Mouse (Mus musculus) sigmoid colon, adult 10 weeks (tissue): Measurements from ENCODE around the gene Gm9837. TPM values are rescaled to one million over a fixed set of nuclear protein-coding genes. Genes with fewer than 3 reads are reported as not detected.

ENCODE experiments used
- polyA plus RNA-seq: library from polyadenylated mRNA; stranded (reverse); fragments of 350-450 nt; fragmentation: Illumina TruSeq; extraction: RNeasy Lipid Tissue Mini Kit (QIAGEN cat#74804); gene quantifications from one replicate; pipeline ENCODE4 v1.2.3, GENCODE M21; 2014; ENCODE audit warnings: low read depth, low replicate concordance

Gene Gm9837
- not detected for polyA plus RNA-seq

GRCm38 (mm10) chr11:53469968-53470695 is at the start of gene Gm9837:
Gene Gm9837, minus strand, starts transcription at chr11:53470479.

DNA sequence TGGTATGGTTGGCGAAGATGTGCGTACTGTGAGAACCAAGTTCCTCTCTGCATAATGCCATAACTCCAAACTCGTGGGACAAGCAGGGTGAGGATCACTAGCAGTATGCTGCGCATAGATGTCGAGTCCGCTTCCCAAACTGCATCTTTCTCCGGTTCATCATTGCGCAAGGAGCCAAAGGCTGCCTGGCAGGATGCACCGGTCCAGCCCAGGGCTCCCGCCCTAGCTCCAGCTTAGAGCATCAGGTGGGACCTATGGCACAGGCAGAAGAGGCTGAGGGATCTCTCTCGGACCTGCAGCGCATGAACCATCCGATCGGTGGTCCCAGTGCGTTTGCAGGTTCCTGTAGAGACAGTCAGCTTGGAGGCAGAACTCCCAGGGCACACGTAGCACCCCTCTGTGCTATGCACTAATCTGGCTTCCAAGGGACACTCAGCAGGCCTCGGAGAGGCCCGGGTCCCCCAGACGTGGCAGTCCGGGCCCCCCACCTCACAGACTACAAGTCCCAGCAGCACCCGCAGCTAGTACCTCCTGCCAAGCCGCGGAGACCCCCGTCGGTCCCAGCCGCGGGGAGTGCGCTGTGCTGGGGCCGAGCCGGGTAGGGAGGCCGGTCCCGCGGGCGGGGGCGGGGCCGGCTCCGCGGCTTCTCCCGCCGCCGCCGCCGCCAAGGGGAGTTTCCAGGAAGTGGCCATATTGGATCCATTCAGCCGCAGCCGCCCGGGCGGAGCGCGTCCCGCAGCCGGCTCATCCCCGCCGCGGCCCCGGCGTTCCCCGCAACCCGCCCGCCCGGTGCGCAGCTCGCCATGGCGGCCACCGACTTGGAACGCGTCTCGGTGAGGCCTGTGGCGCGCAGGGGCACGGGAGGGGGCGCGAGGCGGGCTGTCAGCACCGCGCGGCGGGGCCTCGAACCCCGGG is 49.2 kb upstream of the Gm9837 start, which contains the start of gene Sept8:
Gene Sept8, plus strand, starts transcription at position 51 of the 915 bp plus-strand sequence.

GRCm38 (mm10) chr11:53479783-53480301 is 9.6 kb upstream of the Gm9837 start, which contains the start of the genes Gm9945 and Sowaha:
Gene Gm9945, plus strand, starts transcription at chr11:53480166.
Gene Sowaha, minus strand, starts transcription at chr11:53480274.

GRCm38 (mm10) chr11:53456474-53457371 is 13.6 kb downstream of the Gm9837 start, which contains the start of the genes Gm10447 and Shroom1:
Gene Gm10447, minus strand, starts transcription at chr11:53457110.
Gene Shroom1, plus strand, starts transcription at chr11:53457205.

DNA sequence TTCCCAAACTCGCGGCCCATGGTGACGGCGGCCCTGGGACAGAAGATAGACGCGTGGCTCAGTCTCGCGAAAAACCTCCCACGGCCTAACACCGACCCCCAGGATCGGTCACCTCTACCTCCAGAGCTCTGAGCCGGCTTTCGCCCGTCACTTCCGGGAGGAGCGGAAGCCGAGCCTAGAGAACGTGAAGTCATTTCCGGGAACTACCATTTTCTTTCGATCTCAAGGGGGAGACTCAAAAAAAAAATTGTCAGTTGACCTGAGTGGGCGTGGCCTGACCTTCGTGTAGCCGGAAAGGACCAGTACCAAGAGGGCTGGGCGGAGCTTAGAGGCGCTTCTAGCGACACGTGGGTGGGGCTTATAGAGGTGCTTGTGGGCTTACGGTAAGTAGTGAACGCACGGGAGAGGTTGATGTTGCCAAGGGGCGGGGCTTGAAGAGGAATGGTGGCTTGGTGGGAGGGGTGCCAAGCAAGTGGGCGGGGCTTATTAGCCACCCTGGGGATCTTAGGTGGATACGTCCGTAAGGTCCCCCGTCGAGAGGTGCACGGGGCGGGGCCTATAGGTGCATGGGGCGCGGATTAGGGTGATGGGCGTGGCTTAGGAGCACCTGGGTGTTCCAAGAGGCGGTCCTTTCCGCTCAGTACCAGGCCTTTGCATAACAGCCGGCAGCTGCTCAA is 39.5 kb downstream of the Gm9837 start, which contains the start of the genes Uqcrq and Gdf9:
Gene Uqcrq, minus strand, starts transcription at position 162 of the 677 bp plus-strand sequence.
Gene Gdf9, plus strand, starts transcription at position 354 of the 677 bp plus-strand sequence.

GRCm38 (mm10) chr11:53423036-53423435 is 47.2 kb downstream of the Gm9837 start, which contains the start of gene Leap2:
Gene Leap2, minus strand, starts transcription at chr11:53423170.

Other genes starting within 250 kb of the Gm9837 start
- gene Hspa4, start 170.0 kb downstream of the Gm9837 start, polyA plus RNA-seq = 419 TPM
- 28.0 TPM for gene Zcchc10, start 145.8 kb downstream of the Gm9837 start, polyA plus RNA-seq
- gene Aff4, start 119.6 kb downstream of the Gm9837 start, polyA plus RNA-seq = 181 TPM
- gene Leap2, start 47.3 kb downstream of the Gm9837 start, polyA plus RNA-seq = not detected
- 42.0 TPM for gene Uqcrq, start 39.6 kb downstream of the Gm9837 start, polyA plus RNA-seq
- not detected for gene Gdf9, start 39.5 kb downstream of the Gm9837 start, polyA plus RNA-seq
- gene Gm10447, start 13.4 kb downstream of the Gm9837 start, polyA plus RNA-seq = 0.19 TPM
- gene Shroom1, start 13.3 kb downstream of the Gm9837 start, polyA plus RNA-seq = not detected
- not detected for gene Gm9945, start 9.7 kb upstream of the Gm9837 start, polyA plus RNA-seq
- gene Sowaha, start 9.8 kb upstream of the Gm9837 start, polyA plus RNA-seq = 3.4 TPM
- 24.3 TPM for gene Sept8, start 48.8 kb upstream of the Gm9837 start, polyA plus RNA-seq
- gene Kif3a, start 96.9 kb upstream of the Gm9837 start, polyA plus RNA-seq = 12.0 TPM
- gene Il4, start 148.2 kb upstream of the Gm9837 start, polyA plus RNA-seq = not detected
- gene Il13, start 164.2 kb upstream of the Gm9837 start, polyA plus RNA-seq = not detected
- 35.7 TPM for gene Rad50, start 236.8 kb upstream of the Gm9837 start, polyA plus RNA-seq